Mouse (Mus musculus) forebrain, postnatal 0 days (tissue): ENCODE results near the gene Ebf1. TPM values are rescaled to one million over a fixed set of nuclear protein-coding genes. Genes with fewer than 3 reads are reported as not detected.

Experiments
- ATAC-seq: fragments of 200-750 bp; cut with Nextera tagmentation; 2 replicates; pipeline ENCODE4 v1.8.0; 2017; ENCODE audit warnings: mild to moderate bottlenecking, moderate library complexity
- DNase-seq: peaks from one replicate; pipeline ENCODE4 v3.0.0-alpha.2; 2015
- H3K27ac ChIP-seq: fragments of 300-500 bp; sonication (generic); 2 replicates; pipeline ENCODE4 v1.5.1; 2014; ENCODE audit warnings: low read depth, mild to moderate bottlenecking, antibody characterized with exemption, low read length, moderate library complexity, mixed read lengths
- H3K27me3 ChIP-seq: fragments of 300-500 bp; sonication (generic); 2 replicates; pipeline ENCODE4 v1.6.1; 2014; ENCODE audit warnings: mild to moderate bottlenecking, low read length, mixed read lengths; ENCODE audit not compliant: insufficient read depth
- H3K36me3 ChIP-seq: fragments of 300-500 bp; sonication (generic); 2 replicates; pipeline ENCODE4 v1.6.1; 2014; ENCODE audit warnings: mild to moderate bottlenecking, moderate library complexity; ENCODE audit not compliant: insufficient read depth
- H3K4me1 ChIP-seq: fragments of 300-500 bp; sonication (generic); 2 replicates; pipeline ENCODE4 v1.6.1; 2014; ENCODE audit warnings: antibody characterized with exemption; ENCODE audit not compliant: insufficient read depth
- H3K4me2 ChIP-seq: fragments of 300-500 bp; sonication (generic); 2 replicates; pipeline ENCODE4 v1.6.1; 2014; ENCODE audit warnings: low read depth, mild to moderate bottlenecking, moderate library complexity
- H3K4me3 ChIP-seq: fragments of 300-500 bp; sonication (generic); 2 replicates; pipeline ENCODE4 v1.5.1; 2014; ENCODE audit warnings: low read depth, low read length, mixed read lengths
- H3K9ac ChIP-seq: fragments of 300-500 bp; sonication (generic); 2 replicates; pipeline ENCODE4 v1.6.1; 2014; ENCODE audit warnings: mild to moderate bottlenecking
- H3K9me3 ChIP-seq: fragments of 300-500 bp; sonication (generic); 2 replicates; pipeline ENCODE4 v1.6.1; 2016; ENCODE audit warnings: low read length
- CTCF ChIP-seq: sonication (generic); IDR thresholded peaks from 2 replicates; pipeline ENCODE4 v1.5.1; 2016; ENCODE audit warnings: antibody characterized with exemption, control low read depth, low read depth
- WGBS: fragments of 180-500 bp; shearing (Covaris S2); extraction: QIAGEN DNeasy Blood & Tissue Kit; methylation state at CpG from one replicate; pipeline ENCODE4 v1.1.7; 2014; 5-methylcytosine and 5-hydroxymethylcytosine counted together
- polyA plus RNA-seq: library from polyadenylated mRNA; unstranded; fragments of >200 nt; fragmentation: Nextera tagmentation; extraction: Ambion mirVana; gene quantifications from 2 replicates; pipeline ENCODE4 v1.2.1, GENCODE M21; 2015
- total RNA-seq: library from RNA; depleted of rRNA; stranded (reverse); fragments of >200 nt; gene quantifications from 2 replicates; pipeline ENCODE4 v1.2.3, GENCODE M21; 2014

Gene Ebf1
- total and polyA plus RNA-seq, 2 experiments from 2014 or later = 12.9 to 20.6 TPM

- no peaks in the 10 kb centered on the region for H3K9me3 ChIP-seq
- WGBS = 85% methylated on average over 3 of the region's 3 CpGs
- ATAC-seq = no peak
Measured at GRCm38 (mm10) chr11:44946618-44947017, 329.5 kb downstream of the Ebf1 start.

GRCm38 (mm10) chr11:44948541-44948940 lies 331.4 kb downstream of the Ebf1 start:
- no peak overlapping the region for H3K9ac ChIP-seq
- DNase-seq (no peak), ATAC-seq (no peak)
- no peaks in the 10 kb centered on the region for H3K9me3 ChIP-seq
- no peaks in the 10 kb centered on the region for H3K4me1 ChIP-seq
- no peak for TF ChIP-seq CTCF
- WGBS = 87% methylated on average over 6 of the region's 6 CpGs
- H3K4me2 ChIP-seq = no peak overlapping the region
- no peaks in the 10 kb centered on the region for H3K27me3 ChIP-seq
- H3K36me3 ChIP-seq = no peaks in the 10 kb centered on the region
- no peak overlapping the region for H3K27ac ChIP-seq
- H3K4me3 ChIP-seq = no peak overlapping the region

More at GRCm38 (mm10) chr11:44946618-44947017, 329.5 kb downstream of the Ebf1 start:
- no peaks in the 10 kb centered on the region for H3K36me3 ChIP-seq
- no peak overlapping the region for H3K4me3 ChIP-seq
- no peaks in the 10 kb centered on the region for H3K4me1 ChIP-seq
- H3K27ac ChIP-seq = no peak overlapping the region
- no peak for TF ChIP-seq CTCF
- no peak overlapping the region for H3K9ac ChIP-seq
- H3K4me2 ChIP-seq = no peak overlapping the region
- no peaks in the 10 kb centered on the region for H3K27me3 ChIP-seq
- no peak for DNase-seq

GRCm38 (mm10) chr11:44949140-44949539 lies 332.0 kb downstream of the Ebf1 start:
- no peak for ATAC-seq
- no peak for DNase-seq
- no peak overlapping the region for H3K4me3 ChIP-seq
- H3K9ac ChIP-seq = no peak overlapping the region
- no peak for TF ChIP-seq CTCF
- H3K36me3 ChIP-seq = no peaks in the 10 kb centered on the region
- H3K4me2 ChIP-seq = no peak overlapping the region
- no peaks in the 10 kb centered on the region for H3K27me3 ChIP-seq
- 74% methylated on average over 3 of the region's 3 CpGs for WGBS
- H3K9me3 ChIP-seq = no peaks in the 10 kb centered on the region
- no peaks in the 10 kb centered on the region for H3K4me1 ChIP-seq
- no peak overlapping the region for H3K27ac ChIP-seq

GRCm38 (mm10) chr11:44950319-44950718 lies 333.2 kb downstream of the Ebf1 start:
- Histone ChIP-seq H3K27ac (no peak overlapping the region), H3K4me1 (no peaks in the 10 kb centered on the region), H3K4me2 (no peak overlapping the region), H3K4me3 (no peak overlapping the region), H3K27me3 (no peaks in the 10 kb centered on the region), H3K9ac (no peak overlapping the region), H3K9me3 (no peaks in the 10 kb centered on the region), H3K36me3 (no peaks in the 10 kb centered on the region)
- ATAC-seq (no peak), DNase-seq (no peak)
- no peak for TF ChIP-seq CTCF
- 93% methylated on average over 9 of the region's 9 CpGs for WGBS

- Histone ChIP-seq H3K4me1 (no peaks in the 10 kb centered on the region), H3K27me3 (no peaks in the 10 kb centered on the region), H3K36me3 (no peaks in the 10 kb centered on the region), H3K9ac (no peak overlapping the region), H3K4me2 (no peak overlapping the region), H3K4me3 (no peak overlapping the region), H3K9me3 (no peaks in the 10 kb centered on the region), H3K27ac (no peak overlapping the region)
- TF ChIP-seq CTCF = no peak
- WGBS = 93% methylated on average over 4 of the region's 4 CpGs
- DNase-seq (no peak), ATAC-seq (no peak)
Measured at GRCm38 (mm10) chr11:44951506-44951905, 334.4 kb downstream of the Ebf1 start.

- no peak overlapping the region for H3K27ac ChIP-seq
- H3K4me1 ChIP-seq = no peaks in the 10 kb centered on the region
- no peak overlapping the region for H3K4me2 ChIP-seq
- TF ChIP-seq CTCF = no peak
- H3K9ac ChIP-seq = no peak overlapping the region
- no peaks in the 10 kb centered on the region for H3K9me3 ChIP-seq
- no peak overlapping the region for H3K4me3 ChIP-seq
- 57% methylated on average over 1 of the region's 1 CpGs for WGBS
- H3K27me3 ChIP-seq = no peaks in the 10 kb centered on the region
- DNase-seq (no peak), ATAC-seq (no peak)
- H3K36me3 ChIP-seq = no peaks in the 10 kb centered on the region
Measured at GRCm38 (mm10) chr11:44953337-44953736, 336.2 kb downstream of the Ebf1 start.

- Histone ChIP-seq H3K4me3 (no peak overlapping the region), H3K36me3 (no peaks in the 10 kb centered on the region), H3K9ac (no peak overlapping the region), H3K27me3 (no peaks in the 10 kb centered on the region), H3K27ac (no peak overlapping the region), H3K4me1 (no peaks in the 10 kb centered on the region), H3K4me2 (no peak overlapping the region), H3K9me3 (no peaks in the 10 kb centered on the region)
- WGBS = 79% methylated on average over 11 of the region's 11 CpGs
- TF ChIP-seq CTCF = no peak
- DNase-seq = no peak
- no peak for ATAC-seq
Measured at GRCm38 (mm10) chr11:44953863-44954262, 336.7 kb downstream of the Ebf1 start.

GRCm38 (mm10) chr11:44954362-44954761 lies 337.2 kb downstream of the Ebf1 start:
- no peak overlapping the region for H3K4me3 ChIP-seq
- no peaks in the 10 kb centered on the region for H3K27me3 ChIP-seq
- no peak overlapping the region for H3K9ac ChIP-seq
- H3K4me2 ChIP-seq = no peak overlapping the region
- ATAC-seq = no peak
- no peak for TF ChIP-seq CTCF
- no peaks in the 10 kb centered on the region for H3K9me3 ChIP-seq
- H3K36me3 ChIP-seq = no peaks in the 10 kb centered on the region
- 82% methylated on average over 7 of the region's 7 CpGs for WGBS
- no peak for DNase-seq
- no peaks in the 10 kb centered on the region for H3K4me1 ChIP-seq
- H3K27ac ChIP-seq = no peak overlapping the region
